Mouse (Mus musculus): Measurements from ENCODE around the gene Treml2. TPM values are rescaled to one million over a fixed set of nuclear protein-coding genes. Genes with fewer than 3 reads are reported as not detected.

The Treml2 gene
- polyA plus RNA-seq, 1 experiment: not detected

- H3K36me3 ChIP-seq (ENCODE audit: control insufficient read depth, insufficient read depth, low read length): no peaks in the 10 kb centered on the region
- H3K4me3 ChIP-seq (ENCODE audit: control insufficient read depth, low read depth, low read length): no peak overlapping the region
- H3K27ac ChIP-seq (ENCODE audit: control insufficient read depth, insufficient read depth, low read depth, low read length): no peak overlapping the region
- H3K4me1 ChIP-seq (ENCODE audit: control insufficient read depth, insufficient read depth, low read length): no peaks in the 10 kb centered on the region
- no peak for TF ChIP-seq POLR2A (IDR thresholded peaks at IDR 0.05; ENCODE audit: control insufficient read depth, low read depth, low read length)
- no peak for TF ChIP-seq CTCF (IDR thresholded peaks at IDR 0.05; ENCODE audit: control insufficient read depth, insufficient read depth, insufficient replicate concordance, low read depth, low read length)
- H3K27me3 ChIP-seq (ENCODE audit: control insufficient read depth, insufficient read depth, low read length): no peaks in the 10 kb centered on the region
Measured at GRCm38 (mm10) chr17:48266138-48266537, 33.2 kb upstream of the Treml2 start.

- no peaks in the 10 kb centered on the region for H3K4me1 ChIP-seq (ENCODE audit: control insufficient read depth, insufficient read depth, low read length)
- no peak overlapping the region for H3K4me3 ChIP-seq (ENCODE audit: control insufficient read depth, low read depth, low read length)
- H3K27me3 ChIP-seq (ENCODE audit: control insufficient read depth, insufficient read depth, low read length): no peaks in the 10 kb centered on the region
- no peak overlapping the region for H3K27ac ChIP-seq (ENCODE audit: control insufficient read depth, insufficient read depth, low read depth, low read length)
- no peaks in the 10 kb centered on the region for H3K36me3 ChIP-seq (ENCODE audit: control insufficient read depth, insufficient read depth, low read length)
- TF ChIP-seq POLR2A (IDR thresholded peaks at IDR 0.05; ENCODE audit: control insufficient read depth, low read depth, low read length) (no peak), CTCF (IDR thresholded peaks at IDR 0.05; ENCODE audit: control insufficient read depth, insufficient read depth, insufficient replicate concordance, low read depth, low read length) (no peak)
Measured at GRCm38 (mm10) chr17:48266610-48267304, 32.5 kb upstream of the Treml2 start.

- Histone ChIP-seq H3K4me3 (ENCODE audit: control insufficient read depth, low read depth, low read length) (no peak overlapping the region), H3K36me3 (ENCODE audit: control insufficient read depth, insufficient read depth, low read length) (no peaks in the 10 kb centered on the region), H3K27ac (ENCODE audit: control insufficient read depth, insufficient read depth, low read depth, low read length) (no peak overlapping the region), H3K27me3 (ENCODE audit: control insufficient read depth, insufficient read depth, low read length) (no peaks in the 10 kb centered on the region), H3K4me1 (ENCODE audit: control insufficient read depth, insufficient read depth, low read length) (no peaks in the 10 kb centered on the region)
- TF ChIP-seq POLR2A (IDR thresholded peaks at IDR 0.05; ENCODE audit: control insufficient read depth, low read depth, low read length) (no peak), CTCF (IDR thresholded peaks at IDR 0.05; ENCODE audit: control insufficient read depth, insufficient read depth, insufficient replicate concordance, low read depth, low read length) (no peak)
Measured at GRCm38 (mm10) chr17:48267591-48267990, 31.7 kb upstream of the Treml2 start.

- Histone ChIP-seq H3K36me3 (ENCODE audit: control insufficient read depth, insufficient read depth, low read length) (no peaks in the 10 kb centered on the region), H3K4me3 (ENCODE audit: control insufficient read depth, low read depth, low read length) (no peak overlapping the region)
- TF ChIP-seq POLR2A (IDR thresholded peaks at IDR 0.05; ENCODE audit: control insufficient read depth, low read depth, low read length) (no peak), CTCF (IDR thresholded peaks at IDR 0.05; ENCODE audit: control insufficient read depth, insufficient read depth, insufficient replicate concordance, low read depth, low read length) (no peak)
Measured at GRCm38 (mm10) chr17:48268276-48268675, 31.0 kb upstream of the Treml2 start.

DNA sequence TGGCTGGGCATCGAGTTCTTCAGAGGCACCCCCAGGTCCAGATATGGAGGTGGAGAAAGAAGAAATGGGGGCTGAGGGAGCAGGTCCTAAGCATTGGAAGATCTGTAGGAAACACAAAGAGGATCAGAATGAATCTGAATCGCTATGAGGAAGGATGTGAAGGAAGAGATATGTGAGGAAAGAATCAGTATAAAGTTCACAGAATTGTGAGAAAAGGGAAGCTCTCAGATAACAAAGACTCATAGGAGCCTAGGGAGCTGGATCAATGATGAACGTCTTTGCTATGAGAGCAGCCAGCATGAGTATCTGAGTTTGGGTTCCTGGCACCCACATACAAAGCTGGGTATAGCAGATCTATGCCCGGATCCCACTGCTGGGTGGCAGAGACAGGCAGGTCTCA is 29.5 kb upstream of the Treml2 start:
- no peaks in the 10 kb centered on the region for H3K4me1 ChIP-seq (ENCODE audit: control insufficient read depth, insufficient read depth, low read length)
- H3K36me3 ChIP-seq (ENCODE audit: control insufficient read depth, insufficient read depth, low read length): no peaks in the 10 kb centered on the region
- no peak overlapping the region for H3K27ac ChIP-seq (ENCODE audit: control insufficient read depth, insufficient read depth, low read depth, low read length)
- TF ChIP-seq CTCF (IDR thresholded peaks at IDR 0.05; ENCODE audit: control insufficient read depth, insufficient read depth, insufficient replicate concordance, low read depth, low read length) (no peak), POLR2A (IDR thresholded peaks at IDR 0.05; ENCODE audit: control insufficient read depth, low read depth, low read length) (no peak)
- no peaks in the 10 kb centered on the region for H3K27me3 ChIP-seq (ENCODE audit: control insufficient read depth, insufficient read depth, low read length)
- H3K4me3 ChIP-seq (ENCODE audit: control insufficient read depth, low read depth, low read length): no peak overlapping the region

More at GRCm38 (mm10) chr17:48268276-48268675, 31.0 kb upstream of the Treml2 start:
- Histone ChIP-seq H3K27ac (ENCODE audit: control insufficient read depth, insufficient read depth, low read depth, low read length) (no peak overlapping the region), H3K4me1 (ENCODE audit: control insufficient read depth, insufficient read depth, low read length) (no peaks in the 10 kb centered on the region), H3K27me3 (ENCODE audit: control insufficient read depth, insufficient read depth, low read length) (no peaks in the 10 kb centered on the region)

DNA sequence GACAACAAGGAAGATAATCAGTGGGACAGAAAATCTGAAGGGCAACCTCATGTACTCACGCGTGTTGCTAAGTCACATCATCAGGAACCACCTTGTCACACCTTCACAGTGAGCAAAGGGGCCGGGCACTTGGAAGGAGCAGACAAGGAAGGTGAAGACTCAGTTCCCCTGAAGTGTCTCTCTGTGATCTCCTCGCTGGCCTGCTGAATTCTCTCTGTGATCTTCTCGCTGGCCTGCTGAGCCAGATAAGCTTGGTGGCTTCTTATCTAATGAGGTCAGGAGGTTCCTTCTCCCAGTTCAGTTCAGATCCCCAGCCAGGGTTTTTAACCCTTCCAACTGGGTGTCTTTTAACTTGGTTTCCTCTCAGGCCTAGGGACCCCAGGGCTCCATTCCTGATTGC is 27.1 kb upstream of the Treml2 start:
- H3K4me3 ChIP-seq (ENCODE audit: control insufficient read depth, low read depth, low read length): no peak overlapping the region
- H3K36me3 ChIP-seq (ENCODE audit: control insufficient read depth, insufficient read depth, low read length): no peaks in the 10 kb centered on the region
- H3K27me3 ChIP-seq (ENCODE audit: control insufficient read depth, insufficient read depth, low read length): no peaks in the 10 kb centered on the region
- H3K27ac ChIP-seq (ENCODE audit: control insufficient read depth, insufficient read depth, low read depth, low read length): no peak overlapping the region
- TF ChIP-seq CTCF (IDR thresholded peaks at IDR 0.05; ENCODE audit: control insufficient read depth, insufficient read depth, insufficient replicate concordance, low read depth, low read length) (no peak), POLR2A (IDR thresholded peaks at IDR 0.05; ENCODE audit: control insufficient read depth, low read depth, low read length) (no peak)
- H3K4me1 ChIP-seq (ENCODE audit: control insufficient read depth, insufficient read depth, low read length): no peaks in the 10 kb centered on the region

DNA sequence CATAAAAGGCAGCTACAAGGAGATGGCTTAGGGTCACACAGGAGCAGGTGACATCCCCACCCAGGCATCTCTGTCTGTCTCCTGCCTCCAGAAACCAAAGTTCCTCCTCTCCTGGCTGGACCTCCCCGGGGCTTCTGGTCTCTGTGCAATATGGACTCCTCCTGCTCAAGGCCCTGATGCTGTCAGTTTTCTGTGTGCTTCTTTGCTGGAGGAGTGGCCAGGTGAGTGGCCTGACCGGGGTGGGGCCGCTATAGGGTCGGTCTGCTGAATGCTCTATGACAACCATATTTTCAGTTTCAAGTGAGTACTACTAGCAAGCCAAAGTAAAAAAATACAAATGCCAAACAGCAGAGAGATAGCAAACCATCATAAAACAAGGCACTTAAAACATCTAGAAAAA is 26.7 kb upstream of the Treml2 start:
- H3K36me3 ChIP-seq (ENCODE audit: control insufficient read depth, insufficient read depth, low read length): no peaks in the 10 kb centered on the region
- TF ChIP-seq CTCF (IDR thresholded peaks at IDR 0.05; ENCODE audit: control insufficient read depth, insufficient read depth, insufficient replicate concordance, low read depth, low read length): no peak
- TF ChIP-seq POLR2A (IDR thresholded peaks at IDR 0.05; ENCODE audit: control insufficient read depth, low read depth, low read length): no peak
- no peak overlapping the region for H3K27ac ChIP-seq (ENCODE audit: control insufficient read depth, insufficient read depth, low read depth, low read length)
- no peaks in the 10 kb centered on the region for H3K4me1 ChIP-seq (ENCODE audit: control insufficient read depth, insufficient read depth, low read length)
- no peak overlapping the region for H3K4me3 ChIP-seq (ENCODE audit: control insufficient read depth, low read depth, low read length)
- no peaks in the 10 kb centered on the region for H3K27me3 ChIP-seq (ENCODE audit: control insufficient read depth, insufficient read depth, low read length)

All from testis, adult 2 months (tissue).